Mouse (Mus musculus): ENCODE results near the gene Adgrv1.
"Not testable (repeated sequence)": the region's sequence is repeated elsewhere in the genome, so short reads cannot be mapped to it uniquely, and the experiment has no call there.

The Adgrv1 gene

DNA sequence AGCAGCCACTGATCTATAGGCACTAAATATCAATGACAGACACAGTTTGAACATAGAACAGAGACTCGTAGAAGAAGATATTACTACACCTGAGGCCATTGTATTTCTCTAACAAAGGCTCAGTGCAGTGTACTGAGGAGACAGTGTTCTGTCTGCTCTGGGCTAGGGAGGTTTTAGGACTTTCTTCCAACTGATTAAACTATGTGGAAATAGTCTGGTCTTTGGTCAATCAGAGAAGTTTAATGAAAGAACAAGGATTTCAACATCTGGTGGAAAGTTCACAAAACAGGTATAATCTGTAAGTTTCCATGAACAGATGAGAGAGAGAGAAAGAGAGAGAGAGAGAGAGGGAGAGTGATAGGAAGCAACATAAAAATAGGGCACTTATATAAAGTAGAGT is 297.7 kb downstream of the Adgrv1 start:
- no peak for DNase-seq (ENCODE audit: low spot score in 2 of 2)

DNA sequence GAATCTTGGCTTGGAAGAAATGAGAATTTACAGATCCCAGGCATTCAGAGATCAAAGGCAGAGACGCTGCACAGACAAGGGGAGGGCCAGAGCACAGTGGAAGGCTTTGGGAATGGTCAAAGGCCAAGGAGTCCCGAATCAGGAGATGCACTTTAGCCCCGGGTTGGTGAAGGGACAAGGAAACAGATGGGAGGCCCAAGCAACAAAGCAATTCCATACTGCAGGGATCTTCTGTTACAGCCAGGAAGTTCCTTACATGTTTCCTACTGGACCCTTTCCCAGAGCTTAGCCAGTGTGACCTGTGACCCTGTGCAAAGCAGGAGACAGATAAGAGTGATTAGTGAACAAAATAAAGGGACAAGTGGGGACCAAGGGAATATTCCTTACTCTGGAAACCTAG is 300.9 kb downstream of the Adgrv1 start:
- DNase-seq (ENCODE audit: low spot score in 2 of 2), result no peak

GRCm38 (mm10) chr13:81329762-81330161 is 303.2 kb downstream of the Adgrv1 start:
- DNase-seq (ENCODE audit: low spot score in 2 of 2), result no peak

DNA sequence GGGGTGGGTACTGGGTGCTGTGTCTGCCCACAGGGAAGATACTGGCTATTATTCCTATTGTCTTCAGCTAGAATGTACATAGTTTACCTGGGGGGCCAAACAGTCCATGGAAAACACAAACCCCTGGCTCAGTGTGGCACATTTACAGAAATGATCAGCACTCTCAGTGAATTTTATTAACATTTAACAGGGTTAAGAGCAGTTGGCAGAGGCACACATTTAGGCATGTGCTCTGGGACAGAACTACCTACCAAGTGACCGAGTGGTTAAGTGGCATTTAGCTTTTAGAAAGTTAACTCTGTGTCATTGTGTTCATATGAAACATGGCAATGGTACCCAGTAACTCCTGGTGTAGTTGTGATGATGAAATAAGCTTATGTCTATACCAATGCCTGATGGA is 304.8 kb downstream of the Adgrv1 start:
- no peak for DNase-seq (ENCODE audit: low spot score in 2 of 2)

DNA sequence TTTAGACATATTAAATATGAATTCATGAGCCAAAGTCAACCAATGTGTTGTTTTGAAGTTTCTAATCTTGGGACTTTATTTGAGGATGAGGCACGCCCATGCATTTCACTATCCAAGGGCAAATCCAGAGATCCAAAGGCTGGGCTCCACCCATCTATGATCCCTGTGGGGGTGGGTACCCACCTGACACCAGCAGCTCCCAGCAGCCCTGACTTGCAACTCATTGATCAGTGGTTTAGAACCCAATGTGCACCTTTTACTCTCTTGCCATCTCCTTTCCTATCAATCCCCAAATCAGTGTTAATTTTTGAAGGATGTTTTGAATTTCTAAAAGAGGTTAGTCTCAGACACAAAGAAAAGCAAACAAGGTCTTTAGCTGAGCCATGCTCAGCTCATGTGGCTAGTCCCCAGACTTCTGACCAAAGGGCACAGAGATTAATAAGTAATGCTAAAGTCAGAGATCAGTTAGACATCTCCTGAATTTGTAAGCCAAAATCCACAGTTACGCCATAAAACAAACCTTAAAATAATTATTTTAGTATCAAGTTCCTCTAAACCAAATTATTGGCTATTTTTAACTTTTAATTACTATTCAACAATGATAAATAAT is 307.2 kb downstream of the Adgrv1 start:
- no peak for DNase-seq (ENCODE audit: low spot score in 2 of 2)

GRCm38 (mm10) chr13:81323546-81324316 is 309.2 kb downstream of the Adgrv1 start:
- DNase-seq (ENCODE audit: low spot score in 2 of 2), result no peak

DNA sequence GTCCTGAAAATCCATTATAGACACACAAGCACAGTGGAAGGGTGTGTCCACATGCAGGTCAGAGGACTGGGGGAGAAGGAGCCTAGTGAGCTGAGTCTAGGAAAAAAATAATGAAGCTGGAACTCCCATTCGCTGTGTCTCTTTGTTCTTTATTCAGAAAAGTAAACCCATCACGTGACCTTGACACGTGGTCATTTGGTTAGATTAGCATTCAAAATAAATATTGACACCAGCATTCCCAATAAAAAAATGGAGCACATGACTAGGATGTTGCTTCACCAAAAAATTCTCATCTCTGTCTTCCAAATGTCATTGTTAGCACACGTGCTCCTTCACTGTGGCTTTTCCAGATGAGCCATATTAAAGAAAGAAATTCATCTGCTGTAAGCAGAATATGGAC is 316.4 kb downstream of the Adgrv1 start:
- no peak for DNase-seq (ENCODE audit: low spot score in 2 of 2)

GRCm38 (mm10) chr13:81314306-81315120 is 318.4 kb downstream of the Adgrv1 start:
- no peak for DNase-seq (ENCODE audit: low spot score in 2 of 2)

DNA sequence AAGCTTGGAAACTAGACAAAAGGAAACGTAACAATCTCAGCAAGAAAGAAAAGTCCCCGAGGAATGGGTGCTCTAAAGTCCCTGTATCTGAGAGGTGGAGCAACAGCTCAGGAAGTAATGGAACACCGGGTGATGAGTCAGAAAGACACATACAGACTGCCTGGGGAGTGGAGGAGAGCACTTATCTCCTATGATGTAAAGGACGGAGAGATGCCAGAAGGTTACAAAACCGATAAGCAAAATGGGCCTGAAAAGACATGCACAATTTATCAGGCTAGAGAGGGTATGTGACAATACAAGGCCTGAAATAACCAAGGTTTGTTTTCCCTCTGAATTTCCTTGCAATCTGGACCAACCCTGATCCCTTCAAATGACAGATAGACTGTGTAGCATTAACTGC is 320.8 kb downstream of the Adgrv1 start:
- DNase-seq (ENCODE audit: low spot score in 2 of 2), result no peak

GRCm38 (mm10) chr13:81300851-81301250 is 332.1 kb downstream of the Adgrv1 start:
- no peak for DNase-seq (ENCODE audit: low spot score in 2 of 2)

DNA sequence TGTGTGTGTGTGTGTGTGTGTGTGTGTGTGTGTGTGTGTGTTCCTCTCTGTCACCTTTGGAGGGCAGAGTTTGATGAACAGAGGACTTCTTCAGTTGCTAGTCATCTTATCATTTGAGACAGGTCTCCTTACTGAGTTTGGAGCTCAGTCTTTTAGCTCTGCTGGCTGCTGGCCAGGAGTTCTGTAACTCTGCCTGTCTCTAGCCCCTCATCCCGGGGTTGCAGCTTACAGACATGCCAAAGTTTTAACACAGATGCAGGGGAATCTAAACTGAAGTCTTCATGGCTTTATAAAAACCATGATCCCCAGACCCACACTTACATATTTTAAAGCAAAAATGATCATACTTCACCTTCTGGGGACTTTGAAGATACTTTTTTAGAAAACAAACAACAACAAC is 338.8 kb downstream of the Adgrv1 start:
- no peak for DNase-seq (ENCODE audit: low spot score in 2 of 2)

- no peak for DNase-seq (ENCODE audit: low spot score in 2 of 2)
These were observed 350.8 kb downstream of the Adgrv1 start for GRCm38 (mm10) chr13:81282193-81282592.

DNA sequence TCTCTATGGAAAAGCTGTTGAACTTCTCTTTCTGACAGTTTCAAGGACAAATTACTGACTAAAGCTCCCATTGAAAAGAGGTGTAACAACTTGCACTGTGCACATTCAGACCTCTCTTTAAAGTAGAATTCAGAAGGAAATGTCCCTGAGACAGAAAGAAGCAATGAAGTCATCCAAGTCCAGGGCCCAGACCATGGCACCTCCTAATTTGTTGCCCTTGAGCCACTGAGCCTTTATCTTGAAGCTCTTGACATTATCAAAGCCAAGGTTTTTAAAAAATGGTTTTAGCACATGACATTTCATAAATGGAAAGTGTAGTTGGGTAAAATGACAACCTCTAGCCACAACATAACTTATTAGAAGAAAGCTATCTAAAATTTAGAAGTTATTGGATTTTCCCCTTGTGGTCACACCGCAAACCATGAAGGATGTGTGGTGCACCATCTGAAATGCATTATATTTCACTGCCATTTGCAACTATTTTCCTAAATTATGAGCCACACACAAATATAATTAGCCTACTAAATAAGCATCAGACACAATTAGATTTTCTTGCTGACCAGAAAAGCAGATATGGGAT is 352.2 kb downstream of the Adgrv1 start:
- DNase-seq (ENCODE audit: low spot score in 2 of 2), result no peak

DNA sequence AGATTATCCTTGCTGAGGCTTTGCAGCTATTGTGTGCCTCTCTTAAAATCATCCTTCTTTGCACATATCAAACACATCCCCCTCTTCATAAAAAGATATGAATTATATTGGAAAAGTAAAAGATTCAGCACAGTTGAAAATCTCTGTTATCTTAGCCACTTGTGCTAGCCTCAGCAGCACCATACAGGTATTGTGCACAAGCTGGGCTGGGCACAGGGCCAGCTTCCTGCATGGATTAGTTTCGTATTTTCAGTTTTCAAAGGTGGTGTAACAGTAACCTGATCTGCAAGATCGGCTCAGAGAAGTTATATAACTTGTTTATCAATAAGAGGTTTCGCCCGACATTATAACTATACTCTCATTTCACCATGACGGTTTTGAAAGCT is 353.6 kb downstream of the Adgrv1 start:
- no peak for DNase-seq (ENCODE audit: low spot score in 2 of 2)

DNA sequence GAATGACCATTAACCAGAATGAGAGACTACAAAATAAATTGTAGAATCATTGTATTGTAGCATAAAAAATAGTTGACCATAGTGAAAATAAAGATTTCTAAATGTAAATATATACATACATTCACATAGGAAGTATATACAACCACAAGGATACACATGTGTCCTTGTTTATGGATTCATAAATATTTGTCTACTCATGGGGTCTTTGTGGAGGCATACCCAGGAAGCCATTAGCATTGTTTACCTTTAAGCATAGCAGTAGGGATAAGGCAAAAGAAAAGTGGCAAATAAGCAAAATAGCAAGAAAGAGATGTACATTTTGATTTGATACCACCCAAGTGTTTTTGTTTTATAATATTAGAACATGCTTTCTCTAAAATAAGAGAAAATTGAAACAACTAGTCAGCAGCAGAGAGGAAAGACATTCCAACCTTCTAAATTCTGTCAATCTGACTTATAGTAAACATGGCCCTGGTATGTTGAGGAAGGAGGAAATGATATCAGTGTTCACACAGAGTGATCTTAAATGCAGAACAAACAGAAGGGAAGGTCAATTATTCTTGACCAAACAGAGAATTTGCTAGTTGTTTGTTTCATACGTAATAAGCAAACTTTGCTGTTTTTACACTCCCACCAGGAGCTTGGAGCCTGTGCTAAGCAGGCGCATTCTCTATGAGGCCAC is 354.1 kb downstream of the Adgrv1 start:
- DNase-seq (ENCODE audit: low spot score in 2 of 2), result no peak

DNA sequence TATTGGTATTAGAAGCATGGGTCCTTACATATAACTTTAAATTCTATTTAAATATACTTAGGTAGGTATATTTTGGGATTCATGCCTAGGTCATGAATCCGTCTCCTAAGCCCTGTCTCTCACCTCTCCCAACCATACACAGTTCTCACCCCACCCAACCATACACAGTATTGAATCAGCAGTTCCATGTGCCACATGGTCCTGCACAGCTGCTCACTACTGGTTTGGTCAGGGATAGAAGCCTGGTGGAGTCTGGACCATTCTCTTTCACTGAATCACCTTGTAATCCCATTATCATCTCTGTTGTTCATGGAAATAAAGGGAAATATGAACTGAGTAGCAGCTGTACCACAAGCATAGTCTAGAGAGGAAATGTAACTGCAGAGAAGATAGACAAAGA is 359.1 kb downstream of the Adgrv1 start:
- DNase-seq (ENCODE audit: low spot score in 2 of 2), result no peak

DNA sequence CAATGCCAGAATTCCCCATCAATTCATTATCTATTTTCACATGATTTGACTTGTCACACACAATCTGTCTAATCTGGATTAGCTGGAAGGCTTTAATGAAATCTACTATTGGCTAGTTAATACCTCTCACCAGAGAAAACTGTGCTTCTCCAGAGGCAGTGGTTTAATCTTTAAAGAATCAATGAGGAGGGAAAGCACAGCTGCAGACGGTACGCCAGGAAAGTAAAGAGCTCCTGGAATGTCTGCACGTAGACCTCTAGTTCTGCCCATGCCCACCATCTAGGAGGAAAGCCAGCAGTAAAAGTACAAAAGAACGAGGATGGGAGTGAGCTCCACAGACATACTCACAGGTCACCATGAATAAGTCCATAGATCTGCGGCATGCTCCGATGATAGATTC is 362.6 kb downstream of the Adgrv1 start:
- no peak for DNase-seq (ENCODE audit: low spot score in 2 of 2)

DNA sequence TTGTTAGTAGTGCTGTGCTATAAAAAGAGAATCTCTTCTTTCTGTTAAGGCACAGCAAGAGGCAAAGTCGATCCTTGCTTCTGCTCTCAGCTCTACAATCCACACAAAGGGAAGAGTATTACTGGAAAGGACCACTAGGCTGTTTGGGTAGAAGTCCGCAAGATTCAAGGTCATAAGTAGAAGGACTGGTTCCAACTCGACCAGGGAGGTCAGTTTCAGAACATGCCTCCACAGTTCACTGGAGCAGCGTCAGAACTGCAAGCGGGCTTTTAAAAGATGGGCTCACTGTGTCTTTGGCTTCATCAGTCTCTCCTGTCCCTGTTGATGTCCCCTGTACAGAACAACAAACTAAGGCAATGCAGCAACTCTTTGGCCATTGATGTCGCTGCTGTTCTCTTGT is 363.9 kb downstream of the Adgrv1 start:
- no peak for DNase-seq (ENCODE audit: low spot score in 2 of 2)

- not testable (repeated sequence) for DNase-seq (ENCODE audit: low spot score in 2 of 2)
These were observed 365.5 kb downstream of the Adgrv1 start for GRCm38 (mm10) chr13:81267489-81267888.

GRCm38 (mm10) chr13:81264465-81264864 is 368.5 kb downstream of the Adgrv1 start:
- DNase-seq (ENCODE audit: low spot score in 2 of 2), result no peak

GRCm38 (mm10) chr13:81241181-81241580 is 391.8 kb downstream of the Adgrv1 start:
- no peak for DNase-seq (ENCODE audit: low spot score in 2 of 2)

- no peak for DNase-seq (ENCODE audit: low spot score in 2 of 2)
These were observed 393.1 kb downstream of the Adgrv1 start for GRCm38 (mm10) chr13:81239836-81240235.

Data from spleen, postnatal 10 days (tissue).